Mouse (Mus musculus): ENCODE measurements around the gene Ubb. TPM values are rescaled to one million over a fixed set of nuclear protein-coding genes. Genes with fewer than 3 reads are reported as not detected.

Gene Ubb
- polyA plus RNA-seq, 1 experiment from 2014 or later: 2,701 TPM

GRCm38 (mm10) chr11:62537089-62537488 is 13.9 kb upstream of the Ubb start:
- 89% methylated on average over 8 of the region's 8 CpGs for WGBS
- no peak overlapping the region for H3K27ac ChIP-seq (replicated peaks)

GRCm38 (mm10) chr11:62537590-62537989 is 13.4 kb upstream of the Ubb start:
- Histone ChIP-seq H3K9ac (0 out of 2 replicates have a peak overlapping the region, but pooled peaks have one; percentile 19), H3K4me1 (peaks cover 12% of the 10 kb centered on the region), H3K9me3 (no peaks in the 10 kb centered on the region), H3K4me3 (peak overlapping the region; percentile 84), H3K36me3 (no peaks in the 10 kb centered on the region), H3K4me2 (peak overlapping the region; percentile 83), H3K27me3 (replicated peaks) (peaks cover 30% of the 10 kb centered on the region), H3K27ac (replicated peaks) (no peak overlapping the region)
- 39% methylated on average over 7 of the region's 7 CpGs for WGBS
- no peak for ATAC-seq (ENCODE audit: extremely low read depth, insufficient number of reproducible peaks, low FRiP score, low TSS enrichment)

More at GRCm38 (mm10) chr11:62537089-62537488, 13.9 kb upstream of the Ubb start:
- H3K9ac ChIP-seq: 0 out of 2 replicates have a peak overlapping the region, but pooled peaks have one; percentile 19
- H3K27me3 ChIP-seq (replicated peaks): peaks cover 30% of the 10 kb centered on the region
- ATAC-seq (ENCODE audit: extremely low read depth, insufficient number of reproducible peaks, low FRiP score, low TSS enrichment): no peak
- H3K4me1 ChIP-seq: peaks cover 12% of the 10 kb centered on the region
- no peaks in the 10 kb centered on the region for H3K9me3 ChIP-seq
- peak overlapping the region; percentile 83 for H3K4me2 ChIP-seq
- 0 out of 2 replicates have a peak, but pooled peaks cover 1% of the 10 kb centered on the region for H3K36me3 ChIP-seq
- H3K4me3 ChIP-seq: no peak overlapping the region

- Histone ChIP-seq H3K27ac (replicated peaks) (peak overlapping the region; percentile 40; the same call in 1 of the 2 replicates), H3K27me3 (replicated peaks) (peaks cover 30% of the 10 kb centered on the region), H3K9me3 (no peaks in the 10 kb centered on the region), H3K36me3 (no peaks in the 10 kb centered on the region), H3K4me3 (peak overlapping the region; percentile 84), H3K4me2 (peak overlapping the region; percentile 83), H3K4me1 (peaks cover 12% of the 10 kb centered on the region), H3K9ac (peak overlapping the region; percentile 90)
- ATAC-seq (ENCODE audit: extremely low read depth, insufficient number of reproducible peaks, low FRiP score, low TSS enrichment): peak; percentile 40; the same call in 1 of the 2 replicates
- WGBS: under 1% methylated on average over 59 of the region's 73 CpGs
These were observed 12.5 kb upstream of the Ubb start for GRCm38 (mm10) chr11:62538321-62539088.

- Histone ChIP-seq H3K27me3 (replicated peaks) (peaks cover 30% of the 10 kb centered on the region), H3K9me3 (no peaks in the 10 kb centered on the region), H3K36me3 (no peaks in the 10 kb centered on the region), H3K4me2 (peak within 1 kb of the TSS; percentile 83), H3K9ac (peak within 1 kb of the TSS; percentile 90), H3K27ac (replicated peaks) (peak within 1 kb of the TSS; percentile 40; the same call in 1 of the 2 replicates), H3K4me1 (peaks cover 12% of the 10 kb centered on the region), H3K4me3 (peak within 1 kb of the TSS; percentile 84)
- peak; percentile 56; the same call in 1 of the 2 replicates for ATAC-seq (ENCODE audit: extremely low read depth, insufficient number of reproducible peaks, low FRiP score, low TSS enrichment)
- 6% methylated on average over 54 of the region's 57 CpGs for WGBS
These were observed 11.7 kb upstream of the Ubb start, which contains the start of gene Cenpv for GRCm38 (mm10) chr11:62539089-62539890. Gene Cenpv, minus strand, starts transcription at chr11:62539261.

- H3K36me3 ChIP-seq: no peaks in the 10 kb centered on the region
- no peak overlapping the region for H3K27ac ChIP-seq (replicated peaks)
- H3K9ac ChIP-seq: no peak overlapping the region
- H3K4me3 ChIP-seq: no peak overlapping the region
- 72% methylated on average over 7 of the region's 7 CpGs for WGBS
- peaks cover 12% of the 10 kb centered on the region for H3K4me1 ChIP-seq
- H3K9me3 ChIP-seq: no peaks in the 10 kb centered on the region
- H3K4me2 ChIP-seq: no peak overlapping the region
- ATAC-seq (ENCODE audit: extremely low read depth, insufficient number of reproducible peaks, low FRiP score, low TSS enrichment): no peak
- H3K27me3 ChIP-seq (replicated peaks): peaks cover 30% of the 10 kb centered on the region
These were observed 10.8 kb upstream of the Ubb start for GRCm38 (mm10) chr11:62540167-62540566.

GRCm38 (mm10) chr11:62540969-62541368 is 10.0 kb upstream of the Ubb start:
- H3K27me3 ChIP-seq (replicated peaks): peaks cover 30% of the 10 kb centered on the region
- no peaks in the 10 kb centered on the region for H3K9me3 ChIP-seq
- no peak for ATAC-seq (ENCODE audit: extremely low read depth, insufficient number of reproducible peaks, low FRiP score, low TSS enrichment)
- no peak overlapping the region for H3K9ac ChIP-seq
- no peaks in the 10 kb centered on the region for H3K36me3 ChIP-seq
- 67% methylated on average over 2 of the region's 2 CpGs for WGBS
- H3K4me3 ChIP-seq: no peak overlapping the region
- peaks cover 12% of the 10 kb centered on the region for H3K4me1 ChIP-seq
- no peak overlapping the region for H3K4me2 ChIP-seq
- H3K27ac ChIP-seq (replicated peaks): no peak overlapping the region

- no peaks in the 10 kb centered on the region for H3K9me3 ChIP-seq
- H3K27me3 ChIP-seq (replicated peaks): peaks cover 30% of the 10 kb centered on the region
- ATAC-seq (ENCODE audit: extremely low read depth, insufficient number of reproducible peaks, low FRiP score, low TSS enrichment): no peak
- no peak overlapping the region for H3K4me2 ChIP-seq
- H3K4me1 ChIP-seq: peaks cover 12% of the 10 kb centered on the region
- no peak overlapping the region for H3K4me3 ChIP-seq
- H3K27ac ChIP-seq (replicated peaks): no peak overlapping the region
- H3K36me3 ChIP-seq: no peaks in the 10 kb centered on the region
- WGBS: 71% methylated on average over 8 of the region's 8 CpGs
- H3K9ac ChIP-seq: no peak overlapping the region
These were observed 9.4 kb upstream of the Ubb start for GRCm38 (mm10) chr11:62541581-62541980.

- Histone ChIP-seq H3K27ac (replicated peaks) (no peak overlapping the region), H3K4me3 (no peak overlapping the region), H3K9me3 (no peaks in the 10 kb centered on the region), H3K27me3 (replicated peaks) (peaks cover 18% of the 10 kb centered on the region), H3K4me1 (peaks cover 5% of the 10 kb centered on the region), H3K36me3 (no peaks in the 10 kb centered on the region), H3K4me2 (no peak overlapping the region), H3K9ac (no peak overlapping the region)
- ATAC-seq (ENCODE audit: extremely low read depth, insufficient number of reproducible peaks, low FRiP score, low TSS enrichment): no peak
- 88% methylated on average over 3 of the region's 3 CpGs for WGBS
These were observed 7.0 kb upstream of the Ubb start for GRCm38 (mm10) chr11:62543991-62544390.

GRCm38 (mm10) chr11:62549782-62550181 is 1.2 kb upstream of the Ubb start:
- no peaks in the 10 kb centered on the region for H3K9me3 ChIP-seq
- peaks cover 19% of the 10 kb centered on the region for H3K36me3 ChIP-seq
- no peaks in the 10 kb centered on the region for H3K27me3 ChIP-seq (replicated peaks)
- ATAC-seq (ENCODE audit: extremely low read depth, insufficient number of reproducible peaks, low FRiP score, low TSS enrichment): 0 out of 2 replicates have a peak, but pooled peaks have one; percentile 44
- H3K9ac ChIP-seq: peak overlapping the region; percentile 98
- H3K4me1 ChIP-seq: peaks cover 26% of the 10 kb centered on the region
- 12% methylated on average over 5 of the region's 5 CpGs for whole genome bisulfite sequencing
- H3K4me2 ChIP-seq: peak overlapping the region; percentile 93
- peak overlapping the region; percentile 84 for H3K4me3 ChIP-seq
- peak overlapping the region; percentile 98 for H3K27ac ChIP-seq (replicated peaks)

GRCm38 (mm10) chr11:62550227-62550685 is 715 bp upstream of the Ubb start:
- peak; percentile 59 for ATAC-seq (ENCODE audit: extremely low read depth, insufficient number of reproducible peaks, low FRiP score, low TSS enrichment)
- H3K4me3 ChIP-seq: peak overlapping the region; percentile 84
- WGBS: 2% methylated on average over 11 of the region's 11 CpGs

More at GRCm38 (mm10) chr11:62550227-62550685, 715 bp upstream of the Ubb start:
- no peaks in the 10 kb centered on the region for H3K27me3 ChIP-seq (replicated peaks)
- H3K4me2 ChIP-seq: peak overlapping the region; percentile 93
- no peaks in the 10 kb centered on the region for H3K9me3 ChIP-seq
- H3K4me1 ChIP-seq: peaks cover 31% of the 10 kb centered on the region
- peaks cover 24% of the 10 kb centered on the region for H3K36me3 ChIP-seq
- peak overlapping the region; percentile 98 for H3K9ac ChIP-seq
- H3K27ac ChIP-seq (replicated peaks): peak overlapping the region; percentile 98

All from heart, embryonic 13.5 days (tissue).